Mouse (Mus musculus): Measurements from ENCODE around the gene Adgrf1. TPM values are rescaled to one million over a fixed set of nuclear protein-coding genes. Genes with fewer than 3 reads are reported as not detected.
A peak's percentile ranks its signal among the peaks of the same experiment; 100 is the strongest.

Gene Adgrf1
- not detected in 2 replicates for polyA plus RNA-seq (2015; fragmentation: Nextera tagmentation; extraction: Ambion mirVana)

GRCm38 (mm10) chr17:43270161-43270560 is at the start of gene Adgrf1:
Gene Adgrf1 (plus strand): TSS chr17:43270329.
- no peaks in the 10 kb centered on the region for H3K27me3 ChIP-seq
- 0 out of 2 replicates have a peak, but pooled peaks cover 2% of the 10 kb centered on the region for H3K4me1 ChIP-seq
- H3K4me3 ChIP-seq, result no peak within 1 kb of the TSS
- no peak within 1 kb of the TSS for H3K4me2 ChIP-seq (replicated peaks)
- H3K36me3 ChIP-seq, result no peaks in the 10 kb centered on the region
- no peak for ATAC-seq (replicated peaks)
- 81% methylated on average over 6 of the region's 6 CpGs for WGBS
- H3K9ac ChIP-seq (replicated peaks), result no peak within 1 kb of the TSS
- no peak within 1 kb of the TSS for H3K27ac ChIP-seq (replicated peaks)
- H3K9me3 ChIP-seq, result no peaks in the 10 kb centered on the region

- Histone ChIP-seq H3K4me2 (replicated peaks) (no peak overlapping the region), H3K27me3 (no peaks in the 10 kb centered on the region), H3K9ac (replicated peaks) (no peak overlapping the region), H3K27ac (replicated peaks) (no peak overlapping the region), H3K4me1 (peaks cover 5% of the 10 kb centered on the region), H3K4me3 (no peak overlapping the region), H3K9me3 (no peaks in the 10 kb centered on the region), H3K36me3 (no peaks in the 10 kb centered on the region)
- ATAC-seq (replicated peaks), result no peak
- WGBS, result 89% methylated on average over 6 of the region's 6 CpGs
These were observed 44.0 kb upstream of the Adgrf1 start for GRCm38 (mm10) chr17:43226101-43226500.

GRCm38 (mm10) chr17:43229621-43230513 is 40.3 kb upstream of the Adgrf1 start:
- WGBS, result 46% methylated on average over 12 of the region's 12 CpGs
- Histone ChIP-seq H3K36me3 (no peaks in the 10 kb centered on the region), H3K9me3 (no peaks in the 10 kb centered on the region), H3K4me2 (replicated peaks) (peak overlapping the region; percentile 32), H3K27me3 (no peaks in the 10 kb centered on the region), H3K9ac (replicated peaks) (no peak overlapping the region), H3K27ac (replicated peaks) (no peak overlapping the region), H3K4me1 (peaks cover 5% of the 10 kb centered on the region), H3K4me3 (0 out of 2 replicates have a peak overlapping the region, but pooled peaks have one; percentile 11)
- ATAC-seq (replicated peaks), result peak; percentile 95

DNA sequence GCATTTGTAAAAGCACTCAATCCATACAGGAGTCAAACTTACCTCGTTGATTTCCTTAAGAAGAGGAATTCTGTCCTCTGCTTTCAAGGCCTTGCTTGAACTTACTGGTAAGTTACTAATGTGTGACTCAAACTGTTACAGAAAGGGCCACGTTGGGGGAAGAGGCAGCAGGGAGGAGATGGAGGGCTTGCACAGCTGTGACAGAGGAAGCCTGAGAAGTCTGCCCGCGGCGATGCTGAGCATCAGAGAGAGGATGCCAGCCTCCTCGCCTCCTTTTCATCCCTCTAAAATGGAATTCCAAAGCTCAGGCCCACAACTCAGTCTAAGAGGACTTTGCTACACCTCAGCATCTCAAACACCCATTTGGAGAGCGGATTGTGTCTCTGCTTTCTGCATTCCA is 39.3 kb upstream of the Adgrf1 start:
- H3K36me3 ChIP-seq, result no peaks in the 10 kb centered on the region
- H3K4me3 ChIP-seq, result no peak overlapping the region
- no peaks in the 10 kb centered on the region for H3K27me3 ChIP-seq
- ATAC-seq (replicated peaks), result no peak
- H3K9me3 ChIP-seq, result no peaks in the 10 kb centered on the region
- H3K9ac ChIP-seq (replicated peaks), result no peak overlapping the region
- H3K4me1 ChIP-seq, result peaks cover 5% of the 10 kb centered on the region
- 84% methylated on average over 7 of the region's 7 CpGs for WGBS
- no peak overlapping the region for H3K27ac ChIP-seq (replicated peaks)
- H3K4me2 ChIP-seq (replicated peaks), result no peak overlapping the region

- Histone ChIP-seq H3K9ac (replicated peaks) (no peak overlapping the region), H3K36me3 (no peaks in the 10 kb centered on the region), H3K27me3 (no peaks in the 10 kb centered on the region), H3K4me1 (peaks cover 5% of the 10 kb centered on the region), H3K4me3 (no peak overlapping the region), H3K4me2 (replicated peaks) (no peak overlapping the region), H3K27ac (replicated peaks) (no peak overlapping the region), H3K9me3 (no peaks in the 10 kb centered on the region)
- 77% methylated on average over 6 of the region's 6 CpGs for WGBS
- no peak for ATAC-seq (replicated peaks)
These were observed 37.4 kb upstream of the Adgrf1 start for GRCm38 (mm10) chr17:43232769-43233168.

DNA sequence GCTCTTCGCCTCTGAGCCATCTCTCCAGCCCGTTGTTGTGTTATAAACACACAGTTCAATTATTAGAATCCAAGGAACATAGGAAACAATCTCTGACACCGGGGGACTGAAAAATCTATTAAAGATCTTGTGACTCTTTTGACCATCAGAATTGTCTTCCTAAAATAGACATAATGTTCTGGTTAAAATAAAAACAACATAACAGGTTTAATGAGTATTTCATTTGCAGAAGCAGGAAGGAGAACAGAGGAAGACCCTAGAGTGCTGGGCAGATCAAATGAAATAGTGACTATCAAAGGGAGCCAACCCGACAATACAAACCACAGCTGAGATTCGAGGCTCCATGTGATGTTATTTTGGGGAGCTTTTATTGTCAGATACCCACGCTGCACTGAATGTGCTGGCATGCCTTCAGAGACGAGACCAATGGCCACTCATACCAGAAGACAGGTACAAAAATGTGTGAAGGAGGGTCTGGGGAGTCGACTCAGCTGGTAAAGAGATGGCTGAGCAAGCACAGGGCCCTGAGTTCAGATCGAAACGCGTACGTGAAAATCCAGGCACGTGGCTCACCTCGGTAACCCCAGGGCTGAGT is 33.4 kb upstream of the Adgrf1 start:
- ATAC-seq (replicated peaks), result no peak
- Histone ChIP-seq H3K27me3 (no peaks in the 10 kb centered on the region), H3K4me1 (peaks cover 5% of the 10 kb centered on the region), H3K9me3 (no peaks in the 10 kb centered on the region), H3K36me3 (no peaks in the 10 kb centered on the region), H3K4me3 (no peak overlapping the region), H3K9ac (replicated peaks) (no peak overlapping the region), H3K27ac (replicated peaks) (no peak overlapping the region), H3K4me2 (replicated peaks) (no peak overlapping the region)
- 86% methylated on average over 14 of the region's 14 CpGs for WGBS

DNA sequence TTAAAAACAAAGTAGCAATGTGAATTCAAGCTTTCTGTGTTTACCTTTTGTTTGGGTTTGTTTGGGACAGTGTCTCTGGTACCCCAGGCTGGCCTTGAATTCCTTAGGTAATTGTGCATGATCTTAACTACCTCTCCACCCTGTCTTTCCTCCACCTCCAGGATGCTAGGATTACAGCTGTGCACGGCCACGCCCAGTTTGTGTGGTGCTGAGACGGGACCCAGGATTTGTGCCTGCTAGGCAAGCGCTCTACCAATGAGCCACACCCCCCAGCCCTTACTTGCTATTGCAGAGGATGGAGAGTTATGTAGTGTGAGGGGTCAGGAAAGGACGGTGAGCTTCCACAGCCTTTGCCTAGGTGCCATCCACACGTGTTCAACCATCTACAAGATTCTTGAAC is 31.1 kb upstream of the Adgrf1 start:
- H3K36me3 ChIP-seq, result no peaks in the 10 kb centered on the region
- ATAC-seq (replicated peaks), result no peak
- 81% methylated on average over 6 of the region's 6 CpGs for WGBS
- no peaks in the 10 kb centered on the region for H3K9me3 ChIP-seq
- H3K9ac ChIP-seq (replicated peaks), result no peak overlapping the region
- peaks cover 5% of the 10 kb centered on the region for H3K4me1 ChIP-seq
- H3K4me3 ChIP-seq, result no peak overlapping the region
- H3K4me2 ChIP-seq (replicated peaks), result no peak overlapping the region
- no peak overlapping the region for H3K27ac ChIP-seq (replicated peaks)
- H3K27me3 ChIP-seq, result no peaks in the 10 kb centered on the region

DNA sequence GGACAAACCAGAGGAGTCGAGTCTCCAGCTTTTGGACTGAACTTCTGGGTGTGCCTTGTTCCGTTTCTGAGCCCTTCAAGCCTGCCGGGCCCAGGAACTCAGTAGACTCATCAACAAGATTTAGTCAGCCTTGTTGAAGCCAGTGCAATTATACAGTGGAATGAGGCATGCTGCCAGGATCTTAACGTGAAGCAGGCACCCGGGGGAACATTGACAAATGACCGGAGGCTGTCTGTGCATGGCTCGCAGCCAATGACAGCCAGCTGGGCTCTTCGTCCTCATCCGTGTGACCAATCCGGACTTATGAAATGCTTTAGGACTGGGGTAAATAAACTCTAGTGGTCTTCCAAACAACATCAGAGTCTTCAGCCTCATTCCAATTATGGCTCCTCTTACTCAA is 29.0 kb upstream of the Adgrf1 start:
- Histone ChIP-seq H3K36me3 (no peaks in the 10 kb centered on the region), H3K4me3 (no peak overlapping the region), H3K9me3 (no peaks in the 10 kb centered on the region), H3K27ac (replicated peaks) (no peak overlapping the region; the same call in 1 of the 2 replicates), H3K4me2 (replicated peaks) (no peak overlapping the region), H3K27me3 (no peaks in the 10 kb centered on the region), H3K4me1 (peaks cover 5% of the 10 kb centered on the region), H3K9ac (replicated peaks) (no peak overlapping the region)
- WGBS, result 36% methylated on average over 10 of the region's 10 CpGs
- ATAC-seq (replicated peaks), result peak; percentile 60

- Histone ChIP-seq H3K4me1 (peaks cover 5% of the 10 kb centered on the region), H3K4me3 (no peak overlapping the region), H3K9ac (replicated peaks) (no peak overlapping the region), H3K9me3 (no peaks in the 10 kb centered on the region), H3K36me3 (no peaks in the 10 kb centered on the region), H3K27ac (replicated peaks) (no peak overlapping the region), H3K27me3 (no peaks in the 10 kb centered on the region), H3K4me2 (replicated peaks) (no peak overlapping the region)
- 83% methylated on average over 3 of the region's 3 CpGs for WGBS
- ATAC-seq (replicated peaks), result no peak
These were observed 27.5 kb upstream of the Adgrf1 start for GRCm38 (mm10) chr17:43242609-43243008.

DNA sequence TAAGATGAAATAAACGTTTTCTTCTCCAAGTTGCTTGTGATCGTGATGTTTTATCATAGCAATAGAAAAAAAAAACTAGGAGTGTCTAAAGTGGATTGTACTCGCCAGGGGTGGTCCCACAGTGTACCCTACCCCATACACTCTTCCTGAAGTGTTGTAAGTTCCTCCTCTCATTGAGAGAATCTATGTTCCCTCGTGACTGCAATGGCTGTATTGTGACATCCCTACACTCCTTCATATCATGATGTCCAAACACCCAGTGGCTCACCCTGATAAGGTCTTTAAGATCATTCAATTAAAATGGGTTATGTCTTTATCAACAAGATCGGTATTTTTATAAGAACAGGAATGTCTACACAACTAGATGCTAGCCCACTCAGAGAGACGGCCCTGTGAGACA is 24.8 kb upstream of the Adgrf1 start:
- no peaks in the 10 kb centered on the region for H3K36me3 ChIP-seq
- no peaks in the 10 kb centered on the region for H3K27me3 ChIP-seq
- H3K4me1 ChIP-seq, result peaks cover 13% of the 10 kb centered on the region
- no peak for ATAC-seq (replicated peaks)
- H3K4me2 ChIP-seq (replicated peaks), result no peak overlapping the region
- WGBS, result 87% methylated on average over 6 of the region's 6 CpGs
- no peak overlapping the region for H3K9ac ChIP-seq (replicated peaks)
- H3K4me3 ChIP-seq, result no peak overlapping the region
- H3K27ac ChIP-seq (replicated peaks), result no peak overlapping the region
- H3K9me3 ChIP-seq, result no peaks in the 10 kb centered on the region

DNA sequence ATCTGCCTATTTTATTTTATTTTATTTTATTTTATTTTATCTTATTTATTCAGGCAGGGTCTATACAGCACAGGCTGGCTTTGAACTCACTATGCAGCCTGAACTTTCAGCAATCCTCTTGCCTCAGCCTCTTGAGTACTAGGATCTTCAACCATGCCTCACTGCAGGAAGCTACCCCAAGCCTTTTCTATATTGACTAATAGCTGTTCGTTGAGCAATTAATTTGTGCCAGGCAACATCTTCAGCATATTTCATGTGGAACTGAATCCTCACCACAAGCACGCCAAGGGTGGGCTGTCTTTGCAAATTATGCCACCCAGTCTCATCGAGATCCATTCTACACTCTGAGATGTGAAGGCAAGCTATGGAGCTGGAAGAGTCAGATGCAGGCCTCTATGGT is 22.9 kb upstream of the Adgrf1 start:
- no peak for ATAC-seq (replicated peaks)
- H3K4me1 ChIP-seq, result 0 out of 2 replicates have a peak, but pooled peaks cover 8% of the 10 kb centered on the region
- H3K27ac ChIP-seq (replicated peaks), result no peak overlapping the region
- no peak overlapping the region for H3K4me2 ChIP-seq (replicated peaks)
- H3K27me3 ChIP-seq, result no peaks in the 10 kb centered on the region
- H3K9me3 ChIP-seq, result no peaks in the 10 kb centered on the region
- no peak overlapping the region for H3K9ac ChIP-seq (replicated peaks)
- no peaks in the 10 kb centered on the region for H3K36me3 ChIP-seq
- H3K4me3 ChIP-seq, result no peak overlapping the region
- 92% methylated on average over 3 of the region's 3 CpGs for WGBS

DNA sequence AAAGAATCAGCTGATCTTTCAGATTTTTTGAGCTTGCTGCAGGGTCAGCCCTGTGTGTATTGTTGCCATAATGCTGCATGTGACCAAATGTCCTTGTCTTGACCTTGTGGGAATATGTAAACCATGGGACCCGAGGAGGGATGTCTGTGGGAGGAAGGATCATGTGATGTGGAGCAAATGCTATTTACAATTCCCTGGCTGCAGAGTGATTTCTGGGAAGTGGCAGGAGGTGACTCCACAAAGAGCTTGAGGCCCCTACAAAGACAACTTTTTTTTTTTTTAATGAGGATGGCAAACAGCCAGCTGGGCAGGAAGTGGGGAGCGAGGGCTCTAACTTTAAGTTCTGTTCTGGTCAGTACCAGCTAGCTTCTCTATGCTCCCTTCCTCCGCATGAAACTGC is 20.5 kb upstream of the Adgrf1 start:
- Histone ChIP-seq H3K27me3 (no peaks in the 10 kb centered on the region), H3K36me3 (no peaks in the 10 kb centered on the region), H3K4me2 (replicated peaks) (no peak overlapping the region), H3K9ac (replicated peaks) (no peak overlapping the region), H3K9me3 (no peaks in the 10 kb centered on the region), H3K4me1 (0 out of 2 replicates have a peak, but pooled peaks cover 8% of the 10 kb centered on the region), H3K27ac (replicated peaks) (no peak overlapping the region), H3K4me3 (no peak overlapping the region)
- WGBS, result 44% methylated on average over 3 of the region's 3 CpGs
- ATAC-seq (replicated peaks), result no peak

Data from forebrain, embryonic 15.5 days (tissue).